ENCODE assay signal across 16 mouse cellular contexts in genomic region chr10:8342556-8342955, GRCm38 (mm10).
"Had no signal": no experiment of that assay in that cellular context is flagged by ENCODE, and none has a peak within 500 bp of the region (broad histone marks: within the 10 kb centered on the region; RNA-seq: fewer than 3 reads in every experiment).

No protein-coding gene starts in this region.

- H3K4me1 ChIP-seq: liver, embryonic 12.5 days; liver, embryonic 15.5 days; megakaryocyte, embryonic 14.5 days had no signal

- DNase-seq: kidney, adult 11 months; kidney, adult 8-10 months; kidney, postnatal 14 days; layer of hippocampus, adult 9-11 months; lung, adult 2 months; lung, postnatal 14 days; lung, postnatal 4 days; midbrain, embryonic 14.5 days; thymus, adult 18-20 months; thymus, postnatal 36 days had no signal

- H3K9ac ChIP-seq: kidney, embryonic 15.5 days; liver, embryonic 12.5 days; liver, embryonic 15.5 days had no signal

- H3K4me3 ChIP-seq: kidney, embryonic 15.5 days; layer of hippocampus, adult 2 months; liver, embryonic 12.5 days; liver, embryonic 15.5 days; megakaryocyte, embryonic 14.5 days; midbrain, embryonic 10.5 days had no signal

- H3K27ac ChIP-seq: kidney, embryonic 15.5 days; layer of hippocampus, adult 2 months; liver, embryonic 12.5 days; liver, embryonic 15.5 days; midbrain, embryonic 10.5 days had no signal

- H3K36me3 ChIP-seq: kidney, embryonic 15.5 days; liver, embryonic 12.5 days; liver, embryonic 15.5 days; midbrain, embryonic 10.5 days had no signal

- H3K9me3 ChIP-seq: kidney, embryonic 15.5 days; liver, embryonic 12.5 days; liver, embryonic 15.5 days; midbrain, embryonic 10.5 days had no signal

- H3K27me3 ChIP-seq: kidney, embryonic 15.5 days; liver, embryonic 12.5 days; liver, embryonic 15.5 days; megakaryocyte, embryonic 14.5 days had no signal

- ATAC-seq: liver, embryonic 12.5 days had no signal

- H3K4me2 ChIP-seq: kidney, embryonic 15.5 days; liver, embryonic 12.5 days; liver, embryonic 15.5 days had no signal
